In the genomic region with DNA sequence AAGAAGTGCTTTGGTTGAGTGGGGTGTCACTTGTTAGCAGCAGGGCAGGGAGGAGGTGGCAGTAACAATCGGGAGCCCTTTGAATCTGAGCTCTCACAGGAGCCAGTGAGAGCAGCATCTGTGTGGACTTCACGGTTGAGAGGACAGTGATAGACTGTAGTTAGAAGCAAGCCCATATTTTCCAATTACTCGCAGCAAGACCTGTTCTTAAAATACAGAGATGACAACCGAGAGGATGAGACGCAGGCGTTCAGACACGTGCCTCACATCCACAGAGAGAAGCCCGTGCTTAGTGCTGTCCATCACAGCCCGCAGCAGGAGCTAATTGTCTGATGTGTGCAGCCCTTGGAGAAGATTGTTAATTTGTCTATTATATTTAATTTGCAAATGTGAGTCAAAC, we compare ENCODE assay signal across 24 mouse cellular contexts.
A peak's percentile ranks its signal among the peaks of the same experiment; 100 is the strongest.
DNase-seq lines count a peak whose midpoint lies in the region; ATAC-seq and TF ChIP-seq lines count a peak whose summit lies in the region.
"Had no signal": no experiment of that assay in that cellular context is flagged by ENCODE, and none has a peak within 500 bp of the region (broad histone marks: within the 10 kb centered on the region; RNA-seq: fewer than 3 reads in every experiment).

No protein-coding gene starts in this region.

- H3K4me1 ChIP-seq in hindbrain, embryonic 13.5 days (replicated peaks): peaks cover 6% of the 10 kb centered on the region; the same call in 1 of the 2 replicates
- H3K4me1 ChIP-seq in hindbrain, embryonic 14.5 days (replicated peaks; ENCODE audit: control insufficient read depth, insufficient read depth, low read length): no peaks in the 10 kb centered on the region
- H3K4me1 ChIP-seq in midbrain, postnatal 0 days (ENCODE audit: insufficient read depth, low read length): no peaks in the 10 kb centered on the region
- peaks cover 12% of the 10 kb centered on the region for H3K4me1 ChIP-seq in midbrain, embryonic 10.5 days
- H3K4me1 ChIP-seq: heart, embryonic 15.5 days; kidney, embryonic 15.5 days had no signal

- no peak for TF ChIP-seq CTCF in midbrain, postnatal 0 days (IDR thresholded peaks at IDR 0.05)
- TF ChIP-seq CTCF in brain, embryonic 14.5 days (IDR thresholded peaks at IDR 0.05; ENCODE audit: borderline replicate concordance, extremely low read depth, insufficient read depth, insufficient read length): no peak
- TF ChIP-seq CTCF in layer of hippocampus, adult 2 months (conservative IDR thresholded peaks at IDR 0.05): no peak

- no peak for TF ChIP-seq POLR2A in brain, embryonic 14.5 days (IDR thresholded peaks at IDR 0.05; ENCODE audit: borderline replicate concordance, extremely low read depth, insufficient read depth, insufficient read length, poor library complexity, severe bottlenecking)

- WGBS in hindbrain, embryonic 13.5 days: 72% methylated on average over 9 of the region's 9 CpGs
- WGBS in hindbrain, embryonic 14.5 days: 71% methylated on average over 9 of the region's 9 CpGs
- WGBS in midbrain, postnatal 0 days: 68% methylated on average over 9 of the region's 9 CpGs
- 90% methylated on average over 9 of the region's 9 CpGs for WGBS in midbrain, embryonic 10.5 days

- no peaks in the 10 kb centered on the region for H3K36me3 ChIP-seq in hindbrain, embryonic 13.5 days
- H3K36me3 ChIP-seq in hindbrain, embryonic 14.5 days (replicated peaks; ENCODE audit: control insufficient read depth, insufficient read depth): no peaks in the 10 kb centered on the region
- H3K36me3 ChIP-seq in midbrain, postnatal 0 days (ENCODE audit: insufficient read depth, low read length): no peaks in the 10 kb centered on the region
- H3K36me3 ChIP-seq in midbrain, embryonic 10.5 days: no peaks in the 10 kb centered on the region
- H3K36me3 ChIP-seq: heart, embryonic 15.5 days; kidney, embryonic 15.5 days had no signal

- no peak overlapping the region for H3K4me2 ChIP-seq in hindbrain, embryonic 13.5 days
- H3K4me2 ChIP-seq in hindbrain, embryonic 14.5 days (replicated peaks): no peak overlapping the region
- no peak overlapping the region for H3K4me2 ChIP-seq in midbrain, postnatal 0 days (ENCODE audit: low read depth, low read length, poor library complexity, severe bottlenecking)
- H3K4me2 ChIP-seq: heart, embryonic 15.5 days; kidney, embryonic 15.5 days had no signal

- H3K9me3 ChIP-seq in hindbrain, embryonic 13.5 days: no peaks in the 10 kb centered on the region
- no peaks in the 10 kb centered on the region for H3K9me3 ChIP-seq in hindbrain, embryonic 14.5 days (ENCODE audit: control insufficient read depth, low read length)
- no peaks in the 10 kb centered on the region for H3K9me3 ChIP-seq in midbrain, postnatal 0 days (ENCODE audit: low read length)
- no peaks in the 10 kb centered on the region for H3K9me3 ChIP-seq in midbrain, embryonic 10.5 days (replicated peaks)
- H3K9me3 ChIP-seq: heart, embryonic 15.5 days; kidney, embryonic 15.5 days had no signal

- ATAC-seq in hindbrain, embryonic 13.5 days (ENCODE audit: low FRiP score): 0 out of 2 replicates have a peak, but pooled peaks have one; percentile 39
- ATAC-seq in hindbrain, embryonic 14.5 days (ENCODE audit: low FRiP score): no peak
- ATAC-seq in midbrain, postnatal 0 days (ENCODE audit: low FRiP score): no peak
- ATAC-seq: activated CD4-positive, CD25-positive, alpha-beta regulatory T cell, adult 4 months; forebrain, embryonic 16.5 days; midbrain, embryonic 16.5 days had no signal

- no peak for DNase-seq in hindbrain, embryonic 14.5 days (ENCODE audit: low spot score)
- peak; percentile 38 for DNase-seq in midbrain, postnatal 0 days (ENCODE audit: low spot score)
- no peak for DNase-seq in midbrain, embryonic 10.5 days (ENCODE audit: low spot score)
- peak; percentile 40 for DNase-seq in brain, embryonic 14.5 days (ENCODE audit: low read depth)
- DNase-seq in right cerebral cortex, postnatal 36 days (ENCODE audit: low spot score in 2 of 2): peak; percentile 45 to 55
- DNase-seq in layer of hippocampus, adult 2 months (ENCODE audit: low spot score in 2 of 2): no peak
- DNase-seq: adrenal gland, adult 8-10 months; cerebellum, adult 2 months; cerebellum, postnatal 36 days; embryo, embryonic 11 days; gastrocnemius, postnatal 36 days; heart, postnatal 36 days; kidney, adult 11 months; kidney, postnatal 36 days; layer of hippocampus, adult 9-11 months; thymus, adult 2 months; thymus, postnatal 4 days had no signal

- no peak overlapping the region for H3K27ac ChIP-seq in hindbrain, embryonic 13.5 days
- no peak overlapping the region for H3K27ac ChIP-seq in hindbrain, embryonic 14.5 days
- no peak overlapping the region for H3K27ac ChIP-seq in midbrain, postnatal 0 days (ENCODE audit: low read depth, low read length)
- H3K27ac ChIP-seq in midbrain, embryonic 10.5 days (replicated peaks): no peak overlapping the region
- no peak overlapping the region; the same call in 1 of the 2 replicates for H3K27ac ChIP-seq in layer of hippocampus, adult 2 months
- H3K27ac ChIP-seq: heart, embryonic 15.5 days; kidney, embryonic 15.5 days; macrophage had no signal

- no peak overlapping the region for H3K4me3 ChIP-seq in hindbrain, embryonic 13.5 days
- H3K4me3 ChIP-seq in hindbrain, embryonic 14.5 days (replicated peaks; ENCODE audit: low read length): no peak overlapping the region
- no peak overlapping the region for H3K4me3 ChIP-seq in midbrain, postnatal 0 days (ENCODE audit: low read depth, low read length)
- no peak overlapping the region for H3K4me3 ChIP-seq in midbrain, embryonic 10.5 days
- H3K4me3 ChIP-seq in layer of hippocampus, adult 2 months: no peak overlapping the region
- H3K4me3 ChIP-seq: heart, embryonic 15.5 days; kidney, embryonic 15.5 days had no signal

- no peak overlapping the region for H3K9ac ChIP-seq in hindbrain, embryonic 13.5 days
- no peak overlapping the region for H3K9ac ChIP-seq in hindbrain, embryonic 14.5 days
- H3K9ac ChIP-seq in midbrain, postnatal 0 days (replicated peaks; ENCODE audit: low read length, poor library complexity, severe bottlenecking): no peak overlapping the region
- H3K9ac ChIP-seq: heart, embryonic 15.5 days; kidney, embryonic 15.5 days had no signal

- no peaks in the 10 kb centered on the region for H3K27me3 ChIP-seq in hindbrain, embryonic 13.5 days
- no peaks in the 10 kb centered on the region for H3K27me3 ChIP-seq in hindbrain, embryonic 14.5 days (ENCODE audit: control insufficient read depth, insufficient read depth, low read length)
- no peaks in the 10 kb centered on the region for H3K27me3 ChIP-seq in midbrain, postnatal 0 days (ENCODE audit: insufficient read depth, low read length)
- no peaks in the 10 kb centered on the region for H3K27me3 ChIP-seq in midbrain, embryonic 10.5 days (ENCODE audit: low read depth, poor library complexity, severe bottlenecking)
- H3K27me3 ChIP-seq: heart, embryonic 15.5 days; kidney, embryonic 15.5 days had no signal

Comparison
In these comparisons a context has a peak if more than half of its experiments do, and no peak if none do; other contexts are left out.
1. DNase-seq: peak in midbrain, postnatal 0 days (single experiment), brain, embryonic 14.5 days (single experiment) and right cerebral cortex, postnatal 36 days (2 of 2); none in hindbrain, embryonic 14.5 days (single experiment), midbrain, embryonic 10.5 days (single experiment) and layer of hippocampus, adult 2 months (0 of 2).